Mouse (Mus musculus) heart, postnatal 25 days (tissue): ENCODE results near the gene Coro7. TPM values are rescaled to one million over a fixed set of nuclear protein-coding genes. Genes with fewer than 3 reads are reported as not detected.

Source experiments
- DNase-seq: peaks from one replicate; pipeline ENCODE4 v3.0.0; 2022; ENCODE audit warnings: low spot score
- intact Hi-C: fragments of 180-260 bp; cut with DNase I; formaldehyde crosslinking; loops from one replicate; pipeline ENCODE4 v1.15.1; 2025
- total RNA-seq, 2 experiments: library from RNA; stranded (reverse); gene quantifications; 2 replicates each; pipeline ENCODE4 v1.2.3; 2021

The Coro7 gene
- total RNA-seq, 2 experiments from 2014 or later = 12.6 to 16.1 TPM

- intact Hi-C loops = no loop called here
- DNase-seq = no peak
Measured at GRCm38 (mm10) chr16:4652707-4653416, 26.7 kb downstream of the Coro7 start.

- intact Hi-C loops = no loop called here
- DNase-seq = no peak
Measured at GRCm38 (mm10) chr16:4651624-4652023, 28.0 kb downstream of the Coro7 start.

- no peak for DNase-seq
- intact Hi-C loops = no loop called here
Measured at GRCm38 (mm10) chr16:4651081-4651480, 28.5 kb downstream of the Coro7 start.

GRCm38 (mm10) chr16:4650161-4650560 lies 29.4 kb downstream of the Coro7 start:
- no peak for DNase-seq
- intact Hi-C loops = no loop called here

GRCm38 (mm10) chr16:4649692-4650091 lies 29.9 kb downstream of the Coro7 start:
- intact Hi-C loops = no loop called here
- DNase-seq = no peak

GRCm38 (mm10) chr16:4649211-4649610 lies 30.4 kb downstream of the Coro7 start:
- intact Hi-C loops = no loop called here
- DNase-seq = no peak

- no peak for DNase-seq
- intact Hi-C loops = no loop called here
Measured at GRCm38 (mm10) chr16:4648416-4649023, 31.1 kb downstream of the Coro7 start.

- peak; percentile 60 for DNase-seq
- intact Hi-C loops = no loop called here
Measured at GRCm38 (mm10) chr16:4647651-4648141, 31.9 kb downstream of the Coro7 start.

GRCm38 (mm10) chr16:4646831-4647230 lies 32.7 kb downstream of the Coro7 start:
- intact Hi-C loops = no loop called here
- DNase-seq = no peak

GRCm38 (mm10) chr16:4645867-4646266 lies 33.7 kb downstream of the Coro7 start:
- no peak for DNase-seq
- intact Hi-C loops = no loop called here

GRCm38 (mm10) chr16:4643670-4644419 lies 35.7 kb downstream of the Coro7 start:
- peak; percentile 82 for DNase-seq
- intact Hi-C loops = no loop called here

- DNase-seq = no peak
- intact Hi-C loops = no loop called here
Measured at GRCm38 (mm10) chr16:4642937-4643336, 36.6 kb downstream of the Coro7 start.

GRCm38 (mm10) chr16:4642190-4642589 lies 37.4 kb downstream of the Coro7 start:
- peak; percentile 70 for DNase-seq
- intact Hi-C loops = no loop called here

GRCm38 (mm10) chr16:4641119-4641838 lies 38.3 kb downstream of the Coro7 start:
- intact Hi-C loops = no loop called here
- no peak for DNase-seq

- peak; percentile 37 for DNase-seq
- intact Hi-C loops = no loop called here
Measured at GRCm38 (mm10) chr16:4640267-4641005, 39.1 kb downstream of the Coro7 start.

GRCm38 (mm10) chr16:4639831-4640237 lies 39.7 kb downstream of the Coro7 start, which contains the start of the genes Vasn and Dnaja3:
Gene Vasn, plus strand, starts transcription at chr16:4639941.
Gene Dnaja3, plus strand, starts transcription at chr16:4639989.
- peak; percentile 86 for DNase-seq
- intact Hi-C loops = no loop called here

GRCm38 (mm10) chr16:4638891-4639390 lies 40.6 kb downstream of the Coro7 start:
- DNase-seq = no peak
- intact Hi-C loops = no loop called here

- no peak for DNase-seq
- intact Hi-C loops = no loop called here
Measured at GRCm38 (mm10) chr16:4635760-4636159, 43.8 kb downstream of the Coro7 start.

- intact Hi-C loops = loop anchor here (5.0 kb wide), 1 partner anchor 228 kb away; no protein-coding TSS in a partner anchor
- DNase-seq = no peak
Measured at GRCm38 (mm10) chr16:4634681-4635080, 44.9 kb downstream of the Coro7 start.
